Mouse (Mus musculus): ENCODE data around the gene Henmt1. TPM values are rescaled to one million over a fixed set of nuclear protein-coding genes. Genes with fewer than 3 reads are reported as not detected.

Henmt1 gene
- total and polyA plus RNA-seq, 3 experiments, result 0.08 TPM; not detected in 2

GRCm38 (mm10) chr3:108983989-108984388, 44.3 kb downstream of the Henmt1 start (continued):
- TF ChIP-seq POLR2AphosphoS2 (IDR thresholded peaks at IDR 0.05; ENCODE audit: low read length) (no peak), USF1 (IDR thresholded peaks at IDR 0.05; ENCODE audit: low read depth, low read length) (peak; percentile 34), NELFE (IDR thresholded peaks at IDR 0.05; ENCODE audit: low read depth, low read length) (no peak), BHLHE40 (IDR thresholded peaks at IDR 0.05; ENCODE audit: borderline replicate concordance, low read depth, low read length) (0 out of 2 replicates have a peak, but pooled peaks have one; percentile 48), ELF1 (IDR thresholded peaks at IDR 0.05; ENCODE audit: low read depth, low read length) (peak; percentile 60; the same call in 1 of the 2 replicates), POLR2A (IDR thresholded peaks at IDR 0.05; ENCODE audit: control insufficient read depth in 1 of 2, insufficient read depth in 1 of 2, low read depth in 1 of 2, low read length in 2 of 2, poor library complexity in 1 of 2) (peak in 1 of 2 experiments; percentile 38; a peak in 1 of 4 replicates), TCF12 (IDR thresholded peaks at IDR 0.05; ENCODE audit: low read depth, low read length) (peak; percentile 90), CTCF (IDR thresholded peaks at IDR 0.05 in 2 of 3, conservative IDR thresholded peaks at IDR 0.05 in 1 of 3; ENCODE audit: control insufficient read depth in 1 of 3, insufficient read depth in 1 of 3, low read depth in 2 of 3, low read length in 3 of 3, poor library complexity in 1 of 3, severe bottlenecking in 1 of 3) (no peak)

GRCm38 (mm10) chr3:108986534-108986933, 46.9 kb downstream of the Henmt1 start:
- H3K36me3 ChIP-seq (ENCODE audit: control insufficient read depth in 1 of 2, insufficient read depth in 2 of 2, low read length in 2 of 2), result peaks cover 0 to 18% of the 10 kb centered on the region in 2 experiments; a peak in 2 of 4 replicates
- no peak overlapping the region for H3K27ac ChIP-seq (ENCODE audit: control insufficient read depth, low read depth, low read length)
- H3K4me1 ChIP-seq (ENCODE audit: control insufficient read depth in 1 of 2, insufficient read depth in 2 of 2, low read length in 2 of 2), result peaks cover 8 to 10% of the 10 kb centered on the region in 2 experiments
- no peaks in the 10 kb centered on the region for H3K9me3 ChIP-seq (replicated peaks; ENCODE audit: insufficient read depth, low read length)
- H3K79me2 ChIP-seq (ENCODE audit: control insufficient read depth, insufficient read depth, low read length, poor library complexity), result no peaks in the 10 kb centered on the region
- H3K9ac ChIP-seq (ENCODE audit: control insufficient read depth, low read depth, low read length, poor library complexity, severe bottlenecking), result no peak overlapping the region
- H3K27me3 ChIP-seq (ENCODE audit: control insufficient read depth in 1 of 2, insufficient read depth in 2 of 2, low read length in 2 of 2), result no peaks in the 10 kb centered on the region
- no peak overlapping the region for H3K4me3 ChIP-seq (ENCODE audit: control insufficient read depth in 1 of 2, insufficient read depth in 1 of 2, low read depth in 2 of 2, low read length in 2 of 2)
- TF ChIP-seq SIN3A (IDR thresholded peaks at IDR 0.05; ENCODE audit: low read length) (no peak), USF2 (IDR thresholded peaks at IDR 0.05; ENCODE audit: borderline replicate concordance in 1 of 2, insufficient read depth in 1 of 2, low read depth in 1 of 2, low read length in 2 of 2) (no peak), CHD1 (IDR thresholded peaks at IDR 0.05; ENCODE audit: low read depth, low read length) (no peak)
- peak; percentile 17 for DNase-seq (ENCODE audit: low read depth, low spot score)

GRCm38 (mm10) chr3:108987009-108987659, 47.5 kb downstream of the Henmt1 start:
- Histone ChIP-seq H3K79me2 (ENCODE audit: control insufficient read depth, insufficient read depth, low read length, poor library complexity) (no peaks in the 10 kb centered on the region), H3K4me1 (ENCODE audit: control insufficient read depth in 1 of 2, insufficient read depth in 2 of 2, low read length in 2 of 2) (peaks cover 7 to 8% of the 10 kb centered on the region in 2 experiments; a peak in 3 of 4 replicates), H3K27ac (ENCODE audit: control insufficient read depth, low read depth, low read length) (no peak overlapping the region), H3K36me3 (ENCODE audit: control insufficient read depth in 1 of 2, insufficient read depth in 2 of 2, low read length in 2 of 2) (peaks cover 0 to 14% of the 10 kb centered on the region in 2 experiments; a peak in 2 of 4 replicates), H3K9me3 (replicated peaks; ENCODE audit: insufficient read depth, low read length) (no peaks in the 10 kb centered on the region), H3K4me3 (ENCODE audit: control insufficient read depth in 1 of 2, insufficient read depth in 1 of 2, low read depth in 2 of 2, low read length in 2 of 2) (no peak overlapping the region), H3K9ac (ENCODE audit: control insufficient read depth, low read depth, low read length, poor library complexity, severe bottlenecking) (no peak overlapping the region), H3K27me3 (ENCODE audit: control insufficient read depth in 1 of 2, insufficient read depth in 2 of 2, low read length in 2 of 2) (no peaks in the 10 kb centered on the region)
- no peak for DNase-seq (ENCODE audit: low read depth, low spot score)
- TF ChIP-seq USF1 (IDR thresholded peaks at IDR 0.05; ENCODE audit: low read depth, low read length) (no peak), MYC (IDR thresholded peaks at IDR 0.05; ENCODE audit: low read depth, low read length) (no peak), MXI1 (IDR thresholded peaks at IDR 0.05; ENCODE audit: low read depth, low read length) (no peak), UBTF (IDR thresholded peaks at IDR 0.05; ENCODE audit: borderline replicate concordance, insufficient read depth, low read depth, low read length) (no peak), ZNF384 (IDR thresholded peaks at IDR 0.05; ENCODE audit: low read depth, low read length) (no peak), CHD1 (IDR thresholded peaks at IDR 0.05; ENCODE audit: low read depth, low read length) (no peak), KAT2A (conservative IDR thresholded peaks at IDR 0.05; ENCODE audit: low read depth, low read length) (no peak), USF2 (IDR thresholded peaks at IDR 0.05; ENCODE audit: borderline replicate concordance in 1 of 2, insufficient read depth in 1 of 2, low read depth in 1 of 2, low read length in 2 of 2) (no peak), POLR2A (IDR thresholded peaks at IDR 0.05; ENCODE audit: control insufficient read depth in 1 of 2, insufficient read depth in 1 of 2, low read depth in 1 of 2, low read length in 2 of 2, poor library complexity in 1 of 2) (no peak), ZMIZ1 (IDR thresholded peaks at IDR 0.05; ENCODE audit: low read depth, low read length) (no peak), JUND (IDR thresholded peaks at IDR 0.05; ENCODE audit: low read depth, low read length) (no peak), ELF1 (IDR thresholded peaks at IDR 0.05; ENCODE audit: low read depth, low read length) (no peak), MAZ (IDR thresholded peaks at IDR 0.05; ENCODE audit: low read depth, low read length) (no peak), CHD2 (IDR thresholded peaks at IDR 0.05; ENCODE audit: low read length) (no peak), TAL1 (IDR thresholded peaks at IDR 0.05; ENCODE audit: low read length) (no peak), ZC3H11A (IDR thresholded peaks at IDR 0.05; ENCODE audit: low read depth, low read length) (no peak)
